Mouse (Mus musculus): Measurements from ENCODE around the gene Zfp454. TPM values are rescaled to one million over a fixed set of nuclear protein-coding genes. Genes with fewer than 3 reads are reported as not detected.

Zfp454 gene
- polyA plus RNA-seq, 1 experiment from 2014 or later = 2.0 TPM

- TF ChIP-seq CTCF (IDR thresholded peaks at IDR 0.05) = no peak
- TF ChIP-seq EP300 (IDR thresholded peaks at IDR 0.05) = no peak
- peak within 1 kb of the TSS; percentile 84 for H3K9ac ChIP-seq (replicated peaks; ENCODE audit: low read depth)
- no peak within 1 kb of the TSS for H3K27ac ChIP-seq (ENCODE audit: low read length)
- H3K27me3 ChIP-seq (replicated peaks; ENCODE audit: insufficient read depth, low read length) = no peaks in the 10 kb centered on the region
- peaks cover 5% of the 10 kb centered on the region; the same call in 1 of the 2 replicates for H3K4me1 ChIP-seq (ENCODE audit: insufficient read depth, low read depth, low read length)
- DNase-seq (ENCODE audit: low spot score) = peak; percentile 89
- no peaks in the 10 kb centered on the region for H3K9me3 ChIP-seq (ENCODE audit: low read length)
- 0 out of 2 replicates have a peak, but pooled peaks cover 6% of the 10 kb centered on the region for H3K36me3 ChIP-seq (ENCODE audit: insufficient read depth, low read length)
- H3K4me3 ChIP-seq (ENCODE audit: low read depth, low read length) = peak within 1 kb of the TSS; percentile 94
- ATAC-seq = peak; percentile 97
- H3K4me2 ChIP-seq (replicated peaks; ENCODE audit: low read depth, low read length) = peak within 1 kb of the TSS; percentile 89
- under 1% methylated on average over 44 of the region's 45 CpGs for WGBS
Observed at GRCm38 (mm10) chr11:50827010-50827953, 60.2 kb downstream of the Zfp454 start, which contains the start of gene Zfp354c. Zfp354c (minus strand) TSS chr11:50827724.

GRCm38 (mm10) chr11:50826214-50826613 lies 61.2 kb downstream of the Zfp454 start:
- no peak for ATAC-seq
- no peak overlapping the region for H3K4me3 ChIP-seq (ENCODE audit: low read depth, low read length)
- H3K4me2 ChIP-seq (replicated peaks; ENCODE audit: low read depth, low read length) = no peak overlapping the region
- H3K36me3 ChIP-seq (ENCODE audit: insufficient read depth, low read length) = 0 out of 2 replicates have a peak, but pooled peaks cover 6% of the 10 kb centered on the region
- H3K9me3 ChIP-seq (ENCODE audit: low read length) = no peaks in the 10 kb centered on the region
- peaks cover 5% of the 10 kb centered on the region; the same call in 1 of the 2 replicates for H3K4me1 ChIP-seq (ENCODE audit: insufficient read depth, low read depth, low read length)
- TF ChIP-seq CTCF (IDR thresholded peaks at IDR 0.05) (no peak), EP300 (IDR thresholded peaks at IDR 0.05) (no peak)
- DNase-seq (ENCODE audit: low spot score) = no peak
- no peak overlapping the region for H3K27ac ChIP-seq (ENCODE audit: low read length)
- H3K9ac ChIP-seq (replicated peaks; ENCODE audit: low read depth) = no peak overlapping the region
- WGBS = 23% methylated on average over 2 of the region's 2 CpGs
- no peaks in the 10 kb centered on the region for H3K27me3 ChIP-seq (replicated peaks; ENCODE audit: insufficient read depth, low read length)

Other genes starting within 250 kb of the Zfp454 start
- gene Zfp354c, start 59.9 kb downstream of the Zfp454 start, polyA plus RNA-seq (2015; fragmentation: Nextera tagmentation; extraction: Ambion mirVana) = 4.2 and 4.7 TPM in 2 replicates
- gene Zfp879, start 46.1 kb downstream of the Zfp454 start, polyA plus RNA-seq (2015; fragmentation: Nextera tagmentation; extraction: Ambion mirVana) = 0.43 and 0.51 TPM in 2 replicates
- 0.10 and 0.17 TPM in 2 replicates for gene Grm6, start 37.0 kb downstream of the Zfp454 start, polyA plus RNA-seq (2015; fragmentation: Nextera tagmentation; extraction: Ambion mirVana)
- gene Zfp2, start 28.5 kb upstream of the Zfp454 start, polyA plus RNA-seq (2015; fragmentation: Nextera tagmentation; extraction: Ambion mirVana) = 3.3 and 3.7 TPM in 2 replicates
- 1.1 TPM in 2 replicates for gene Zfp354b, start 44.0 kb upstream of the Zfp454 start, polyA plus RNA-seq (2015; fragmentation: Nextera tagmentation; extraction: Ambion mirVana)
- gene 4933414I15Rik, start 56.1 kb upstream of the Zfp454 start, polyA plus RNA-seq (2015; fragmentation: Nextera tagmentation; extraction: Ambion mirVana) = not detected in 2 replicates
- not detected in 2 replicates for gene Prop1, start 66.1 kb upstream of the Zfp454 start, polyA plus RNA-seq (2015; fragmentation: Nextera tagmentation; extraction: Ambion mirVana)
- not detected in 2 replicates for gene Olfr1378, start 78.9 kb upstream of the Zfp454 start, polyA plus RNA-seq (2015; fragmentation: Nextera tagmentation; extraction: Ambion mirVana)
- gene Olfr1377, start 94.3 kb upstream of the Zfp454 start, polyA plus RNA-seq (2015; fragmentation: Nextera tagmentation; extraction: Ambion mirVana) = not detected in 2 replicates
- gene Olfr51, start 115.9 kb upstream of the Zfp454 start, polyA plus RNA-seq (2015; fragmentation: Nextera tagmentation; extraction: Ambion mirVana) = not detected in 2 replicates
- not detected in 2 replicates for gene Olfr54, start 126.6 kb upstream of the Zfp454 start, polyA plus RNA-seq (2015; fragmentation: Nextera tagmentation; extraction: Ambion mirVana)
- not detected in 2 replicates for gene Olfr1375, start 160.5 kb upstream of the Zfp454 start, polyA plus RNA-seq (2015; fragmentation: Nextera tagmentation; extraction: Ambion mirVana)
- gene Zfp354a, start 171.6 kb upstream of the Zfp454 start, polyA plus RNA-seq (2015; fragmentation: Nextera tagmentation; extraction: Ambion mirVana) = 5.7 and 5.9 TPM in 2 replicates